Mouse (Mus musculus) embryonic fibroblast, embryonic 13.5 days (primary cell): ENCODE results near the gene Gm1604a.
"Not testable (repeated sequence)": the region's sequence is repeated elsewhere in the genome, so short reads cannot be mapped to it uniquely, and the experiment has no call there.

ENCODE experiments used
- CTCF ChIP-seq: IDR thresholded peaks from 2 replicates; pipeline ENCODE4 v1.5.1; 2011; ENCODE audit warnings: mild to moderate bottlenecking, control low read depth, low read length, moderate library complexity, borderline replicate concordance; ENCODE audit not compliant: insufficient read depth
- POLR2A ChIP-seq: IDR thresholded peaks from 2 replicates; pipeline ENCODE4 v1.6.1; 2011; ENCODE audit warnings: low read depth, mild to moderate bottlenecking, control low read depth, low read length, moderate library complexity

GRCm38 (mm10) chr17:7075519-7075918 is 50.2 kb downstream of the Gm1604a start:
- not testable (repeated sequence) for TF ChIP-seq POLR2A, CTCF
